Mouse (Mus musculus) embryonic fibroblast, embryonic 13.5 days (primary cell): ENCODE results near the gene C1ql4.

Experiments used
- CTCF ChIP-seq: IDR thresholded peaks from 2 replicates; pipeline ENCODE4 v1.5.1; 2011; ENCODE audit warnings: mild to moderate bottlenecking, control low read depth, low read length, moderate library complexity, borderline replicate concordance; ENCODE audit not compliant: insufficient read depth
- POLR2A ChIP-seq: IDR thresholded peaks from 2 replicates; pipeline ENCODE4 v1.6.1; 2011; ENCODE audit warnings: low read depth, mild to moderate bottlenecking, control low read depth, low read length, moderate library complexity

DNA sequence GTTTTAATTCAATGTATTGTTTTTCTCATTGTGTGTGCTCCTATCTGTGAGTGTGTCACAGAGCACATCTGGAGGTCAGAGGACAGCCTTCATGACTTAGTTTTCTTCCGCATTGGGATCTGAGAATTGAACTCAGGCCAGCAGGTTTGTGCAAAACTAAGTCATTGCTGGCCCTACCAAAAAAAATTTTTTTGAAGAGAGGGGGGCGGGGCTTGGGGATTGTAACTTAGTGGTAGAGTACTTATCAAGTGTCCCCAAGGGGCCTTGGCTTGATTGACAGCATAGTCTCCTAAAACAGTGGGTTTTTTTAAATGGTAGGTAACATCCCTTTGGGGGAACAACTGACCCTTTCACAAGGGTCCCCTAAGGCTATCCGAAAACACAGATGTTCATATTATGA, 23.5 kb upstream of the C1ql4 start:
- no peak for TF ChIP-seq POLR2A
- TF ChIP-seq CTCF, result no peak
